Mouse (Mus musculus) retina, adult 2 months (tissue): ENCODE measurements at regions not wholly inside any gene's neighbourhood (a gene's known extent, or its start where the extent isn't known, plus 50 kb on each side); places are given as distances from the start of the nearest gene placed in this dataset.
A peak's percentile ranks its signal among the peaks of the same experiment; 100 is the strongest.

Experiments
- DNase-seq: peaks from one replicate; pipeline ENCODE4 v3.0.0-alpha.2; 2012; ENCODE audit warnings: low read depth, low spot score

- no peak for DNase-seq
Observed at GRCm38 (mm10) chr14:58817961-58818504, 324.7 kb downstream of the 1700129C05Rik start.

GRCm38 (mm10) chr14:58816540-58816876 is 326.2 kb downstream of the 1700129C05Rik start:
- no peak for DNase-seq

- DNase-seq: no peak
Observed at GRCm38 (mm10) chr14:58815616-58816539, 326.8 kb downstream of the 1700129C05Rik start.

- no peak for DNase-seq
Observed at GRCm38 (mm10) chr14:58812585-58812984, 330.1 kb downstream of the 1700129C05Rik start.

- DNase-seq: no peak
Observed at GRCm38 (mm10) chr14:58801402-58801861, 341.3 kb downstream of the 1700129C05Rik start.

GRCm38 (mm10) chr14:58788190-58788945 is 354.3 kb downstream of the 1700129C05Rik start:
- DNase-seq: no peak

- no peak for DNase-seq
Observed at GRCm38 (mm10) chr14:58787618-58788017, 355.1 kb downstream of the 1700129C05Rik start.

- DNase-seq: no peak
Observed at GRCm38 (mm10) chr14:58786791-58787491, 355.8 kb downstream of the 1700129C05Rik start.

GRCm38 (mm10) chr14:58783201-58783600 is 359.5 kb downstream of the 1700129C05Rik start:
- DNase-seq: no peak

- DNase-seq: no peak
Observed at GRCm38 (mm10) chr14:58780306-58780705, 362.4 kb downstream of the 1700129C05Rik start.

GRCm38 (mm10) chr14:58778675-58779074 is 364.0 kb downstream of the 1700129C05Rik start:
- no peak for DNase-seq

GRCm38 (mm10) chr14:58761291-58761690 is 381.4 kb downstream of the 1700129C05Rik start:
- no peak for DNase-seq

GRCm38 (mm10) chr14:58759759-58760158 is 382.9 kb downstream of the 1700129C05Rik start:
- no peak for DNase-seq

- DNase-seq: no peak
Observed at GRCm38 (mm10) chr14:58753781-58754180, 388.9 kb downstream of the 1700129C05Rik start.

- no peak for DNase-seq
Observed at GRCm38 (mm10) chr14:58753136-58753535, 389.6 kb downstream of the 1700129C05Rik start.

- no peak for DNase-seq
Observed at GRCm38 (mm10) chr14:58726418-58726817, 416.3 kb downstream of the 1700129C05Rik start.

GRCm38 (mm10) chr14:58714856-58715255 is 427.8 kb downstream of the 1700129C05Rik start:
- no peak for DNase-seq

GRCm38 (mm10) chr14:58709861-58710260 is 432.8 kb downstream of the 1700129C05Rik start:
- DNase-seq: no peak

- no peak for DNase-seq
Observed at GRCm38 (mm10) chr14:58709281-58709680, 433.4 kb downstream of the 1700129C05Rik start.

GRCm38 (mm10) chr14:58701765-58702164 is 440.9 kb downstream of the 1700129C05Rik start:
- peak; percentile 30 for DNase-seq

- no peak for DNase-seq
Observed at GRCm38 (mm10) chr14:58691129-58691828, 451.4 kb downstream of the 1700129C05Rik start.
